Mouse (Mus musculus): Measurements from ENCODE around the gene Lmo1. TPM values are rescaled to one million over a fixed set of nuclear protein-coding genes. Genes with fewer than 3 reads are reported as not detected.

Gene Lmo1
- polyA plus RNA-seq, 1 experiment from 2014 or later, result 10.7 TPM

DNA sequence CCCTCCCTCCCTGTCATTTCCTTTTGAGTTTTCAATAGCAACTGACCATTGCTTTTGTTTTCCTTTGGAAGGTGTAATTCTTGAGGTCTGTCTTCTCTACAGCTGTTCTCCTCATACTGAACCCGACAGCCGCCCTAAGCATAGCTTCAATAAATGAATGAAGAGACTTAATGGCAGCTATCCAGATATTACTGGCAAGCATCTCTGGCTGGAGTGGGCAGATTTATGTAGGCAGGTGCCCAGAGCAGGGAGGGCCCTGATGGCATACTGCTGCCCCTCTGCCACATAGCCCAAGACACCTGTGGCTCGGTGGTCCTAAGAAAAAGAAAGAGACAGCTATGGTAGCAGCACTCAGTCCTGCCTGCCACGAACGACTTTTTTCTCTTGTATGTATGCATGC is 21.5 kb downstream of the Lmo1 start:
- no peak for TF ChIP-seq CTCF (IDR thresholded peaks at IDR 0.05)
- ChIA-PET CTCF (interaction anchor here (0.7 to 18.7 kb wide), 2 partner anchors 9 to 13 kb away, joined by 3 to 255 read pairs; partner anchors contain the start of gene Lmo1), POLR2A (interaction anchor here (1.5 to 1.6 kb wide), 2 partner anchors 9 to 12 kb away, joined by 3 to 4 read pairs; no protein-coding TSS in a partner anchor)
- no peak for ATAC-seq
- in situ Hi-C loops (cut with MboI; ENCODE audit: low pct_unique_long_range_greater_than_20kb), result loop anchor here (25.0 kb wide), 1 partner anchor 559 kb away; the partner anchor contains the start of genes Akip1, BC051019 and St5
- no peak for DNase-seq (ENCODE audit: low read depth, low spot score)
- no peaks in the 10 kb centered on the region for H3K27me3 ChIP-seq

DNA sequence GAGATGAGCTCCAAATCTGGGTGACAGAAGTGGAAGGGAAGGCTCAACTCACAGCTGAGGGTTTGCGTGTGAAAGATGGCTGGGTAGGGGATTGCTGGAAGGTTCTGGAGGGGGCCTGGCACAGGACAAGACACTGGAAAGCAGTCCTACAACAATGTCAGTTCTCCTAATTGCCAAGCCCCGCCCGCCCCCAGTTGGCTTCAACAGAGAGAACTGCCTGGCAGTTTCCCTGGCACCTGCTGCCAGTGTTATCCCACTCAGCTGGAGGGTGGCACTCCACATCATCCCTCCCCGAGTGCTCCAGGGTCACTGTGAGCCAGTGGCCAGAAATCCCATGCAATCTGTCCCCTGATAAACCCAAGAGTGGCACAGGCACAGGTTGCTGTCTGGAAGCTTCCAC is 23.9 kb downstream of the Lmo1 start:
- POLR2A ChIA-PET, result no interaction called here
- ATAC-seq (no peak), DNase-seq (ENCODE audit: low read depth, low spot score) (no peak)
- CTCF ChIA-PET, result interaction anchor here (0.9 to 18.7 kb wide), 3 partner anchors 12 to 67 kb away, joined by 3 to 255 read pairs (median 3); partner anchors contain the start of gene Lmo1
- no peak for TF ChIP-seq CTCF (IDR thresholded peaks at IDR 0.05)
- in situ Hi-C loops (cut with MboI; ENCODE audit: low pct_unique_long_range_greater_than_20kb), result loop anchor here (25.0 kb wide), 1 partner anchor 561 kb away; the partner anchor contains the start of genes Akip1, BC051019 and St5
- H3K27me3 ChIP-seq, result no peaks in the 10 kb centered on the region

GRCm38 (mm10) chr7:109145211-109145610 is 29.8 kb downstream of the Lmo1 start:
- ATAC-seq, result no peak
- no peaks in the 10 kb centered on the region for H3K27me3 ChIP-seq
- TF ChIP-seq CTCF (IDR thresholded peaks at IDR 0.05), result no peak
- DNase-seq (ENCODE audit: low read depth, low spot score), result no peak
- CTCF ChIA-PET, result interaction anchor here (1.4 to 18.7 kb wide), 2 partner anchors 10 to 22 kb away, joined by 5 to 255 read pairs; partner anchors contain the start of gene Lmo1
- in situ Hi-C loops (cut with MboI; ENCODE audit: low pct_unique_long_range_greater_than_20kb), result no loop called here
- POLR2A ChIA-PET, result interaction anchor here (1.5 kb wide), 1 partner anchor 9 kb away, joined by 4 read pairs; no protein-coding TSS in a partner anchor

GRCm38 (mm10) chr7:109144705-109145104 is 30.3 kb downstream of the Lmo1 start:
- ChIA-PET POLR2A (interaction anchor here (1.5 kb wide), 1 partner anchor 9 kb away, joined by 4 read pairs; no protein-coding TSS in a partner anchor), CTCF (interaction anchor here (1.0 to 18.7 kb wide), 3 partner anchors 8 to 22 kb away, joined by 3 to 255 read pairs (median 5); partner anchors contain the start of gene Lmo1)
- in situ Hi-C loops (cut with MboI; ENCODE audit: low pct_unique_long_range_greater_than_20kb), result no loop called here
- H3K27me3 ChIP-seq, result no peaks in the 10 kb centered on the region
- no peak for DNase-seq (ENCODE audit: low read depth, low spot score)
- TF ChIP-seq CTCF (IDR thresholded peaks at IDR 0.05), result no peak
- ATAC-seq, result no peak

DNA sequence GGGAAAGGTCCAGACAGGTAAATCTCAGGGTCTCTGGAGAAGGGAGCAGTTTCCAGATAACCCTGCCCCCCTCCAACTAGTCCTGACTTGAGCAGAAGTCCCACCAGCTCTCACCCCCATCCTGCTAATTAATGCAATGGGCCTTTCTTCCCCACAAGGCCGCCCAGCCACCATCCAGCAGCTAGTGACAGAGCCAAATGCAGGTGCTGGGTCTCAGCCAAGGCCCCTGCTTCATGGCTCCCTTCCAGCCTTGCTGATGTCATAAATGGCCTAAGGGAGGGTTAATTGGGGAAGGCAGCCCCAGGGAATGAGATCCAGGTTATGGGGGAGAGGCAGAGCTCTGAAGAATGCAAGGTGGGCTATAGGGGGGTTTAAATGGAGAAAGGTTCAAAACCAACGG is 32.4 kb downstream of the Lmo1 start:
- no peak for ATAC-seq
- DNase-seq (ENCODE audit: low read depth, low spot score), result no peak
- in situ Hi-C loops (cut with MboI; ENCODE audit: low pct_unique_long_range_greater_than_20kb), result no loop called here
- H3K27me3 ChIP-seq, result no peaks in the 10 kb centered on the region
- POLR2A ChIA-PET, result interaction anchor here (1.8 to 2.4 kb wide), 2 partner anchors 24 to 27 kb away, joined by 4 to 8 read pairs; no protein-coding TSS in a partner anchor
- CTCF ChIA-PET, result interaction anchor here (1.6 to 18.7 kb wide), 2 partner anchors 24 to 113 kb away, joined by 5 to 255 read pairs; partner anchors contain the start of gene Lmo1
- no peak for TF ChIP-seq CTCF (IDR thresholded peaks at IDR 0.05)

- ATAC-seq (no peak), DNase-seq (ENCODE audit: low read depth, low spot score) (no peak)
- H3K27me3 ChIP-seq, result no peaks in the 10 kb centered on the region
- ChIA-PET POLR2A (interaction anchor here (0.9 to 2.4 kb wide), 4 partner anchors 11 to 28 kb away, joined by 3 to 8 read pairs (median 4); no protein-coding TSS in a partner anchor), CTCF (interaction anchor here (1.6 to 18.7 kb wide), 3 partner anchors 25 to 283 kb away, joined by 5 to 255 read pairs (median 7); partner anchors contain the start of gene Lmo1)
- no peak for TF ChIP-seq CTCF (IDR thresholded peaks at IDR 0.05)
- in situ Hi-C loops (cut with MboI; ENCODE audit: low pct_unique_long_range_greater_than_20kb), result no loop called here
Measured at GRCm38 (mm10) chr7:109141753-109142152, 33.3 kb downstream of the Lmo1 start.

GRCm38 (mm10) chr7:109141054-109141453 is 34.0 kb downstream of the Lmo1 start:
- DNase-seq (ENCODE audit: low read depth, low spot score), result no peak
- in situ Hi-C loops (cut with MboI; ENCODE audit: low pct_unique_long_range_greater_than_20kb), result no loop called here
- peak; percentile 46 for ATAC-seq
- ChIA-PET CTCF (interaction anchor here (1.0 to 18.7 kb wide), 5 partner anchors 14 to 284 kb away, joined by 3 to 255 read pairs (median 5); partner anchors contain the start of gene Lmo1), POLR2A (interaction anchor here (1.2 to 2.4 kb wide), 4 partner anchors 18 to 34 kb away, joined by 3 to 8 read pairs (median 4); partner anchors contain the start of gene Lmo1)
- TF ChIP-seq CTCF (IDR thresholded peaks at IDR 0.05), result no peak
- H3K27me3 ChIP-seq, result no peaks in the 10 kb centered on the region

- peak; percentile 98 for TF ChIP-seq CTCF (IDR thresholded peaks at IDR 0.05)
- H3K27me3 ChIP-seq, result no peaks in the 10 kb centered on the region
- in situ Hi-C loops (cut with MboI; ENCODE audit: low pct_unique_long_range_greater_than_20kb), result loop anchor here (5.0 to 10.0 kb wide), 4 partner anchors 33 to 285 kb away; no protein-coding TSS in a partner anchor
- peak; percentile 67 for DNase-seq (ENCODE audit: low read depth, low spot score)
- POLR2A ChIA-PET, result interaction anchor here (1.3 kb wide), 1 partner anchor 31 kb away, joined by 5 read pairs; no protein-coding TSS in a partner anchor
- peak; percentile 82 for ATAC-seq
- CTCF ChIA-PET, result interaction anchor here (0.6 to 18.7 kb wide), 14 partner anchors 10 to 296 kb away, joined by 3 to 255 read pairs (median 4); partner anchors contain the start of gene Lmo1
Measured at GRCm38 (mm10) chr7:109139405-109139804, 35.6 kb downstream of the Lmo1 start.

GRCm38 (mm10) chr7:109137441-109137840 is 37.6 kb downstream of the Lmo1 start:
- in situ Hi-C loops (cut with MboI; ENCODE audit: low pct_unique_long_range_greater_than_20kb), result loop anchor here (5.0 to 10.0 kb wide), 4 partner anchors 35 to 287 kb away; no protein-coding TSS in a partner anchor
- TF ChIP-seq CTCF (IDR thresholded peaks at IDR 0.05), result no peak
- CTCF ChIA-PET, result no interaction called here
- no peak for DNase-seq (ENCODE audit: low read depth, low spot score)
- H3K27me3 ChIP-seq, result no peaks in the 10 kb centered on the region
- ATAC-seq, result no peak
- POLR2A ChIA-PET, result no interaction called here

DNA sequence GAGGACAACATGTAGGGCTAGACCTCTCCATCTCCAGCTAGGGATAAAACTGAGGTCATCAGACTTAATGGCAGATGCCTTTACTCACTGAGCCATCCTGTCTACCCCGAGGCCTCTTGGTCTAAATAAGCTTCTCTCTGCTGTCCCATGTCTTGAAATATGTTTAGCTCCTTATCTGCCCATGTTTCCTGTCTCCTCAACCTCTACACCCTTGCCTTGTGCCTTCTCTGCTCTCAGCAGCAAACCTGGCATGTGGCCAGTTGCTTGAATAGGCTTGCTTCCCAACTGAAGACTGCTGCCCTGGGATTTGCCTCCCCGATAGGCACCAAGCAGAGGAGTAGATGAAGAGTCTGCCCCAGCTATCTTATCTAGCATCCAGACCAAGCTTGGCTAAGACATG is 43.4 kb downstream of the Lmo1 start:
- no peak for DNase-seq (ENCODE audit: low read depth, low spot score)
- ChIA-PET POLR2A (no interaction called here), CTCF (interaction anchor here (2.0 kb wide), 1 partner anchor 40 kb away, joined by 4 read pairs; no protein-coding TSS in a partner anchor)
- no peak for ATAC-seq
- no peaks in the 10 kb centered on the region for H3K27me3 ChIP-seq
- TF ChIP-seq CTCF (IDR thresholded peaks at IDR 0.05), result no peak
- in situ Hi-C loops (cut with MboI; ENCODE audit: low pct_unique_long_range_greater_than_20kb), result loop anchor here (10.0 kb wide), 2 partner anchors 93 to 293 kb away; no protein-coding TSS in a partner anchor
